Mouse (Mus musculus) Muller cell, postnatal 12 days (primary cell): ENCODE measurements around the gene Dnah14.

Experiments
- DNase-seq: peaks from one replicate; pipeline ENCODE4 v3.0.0-alpha.2; 2015; ENCODE audit errors: inconsistent ontology term

Dnah14 gene

DNA sequence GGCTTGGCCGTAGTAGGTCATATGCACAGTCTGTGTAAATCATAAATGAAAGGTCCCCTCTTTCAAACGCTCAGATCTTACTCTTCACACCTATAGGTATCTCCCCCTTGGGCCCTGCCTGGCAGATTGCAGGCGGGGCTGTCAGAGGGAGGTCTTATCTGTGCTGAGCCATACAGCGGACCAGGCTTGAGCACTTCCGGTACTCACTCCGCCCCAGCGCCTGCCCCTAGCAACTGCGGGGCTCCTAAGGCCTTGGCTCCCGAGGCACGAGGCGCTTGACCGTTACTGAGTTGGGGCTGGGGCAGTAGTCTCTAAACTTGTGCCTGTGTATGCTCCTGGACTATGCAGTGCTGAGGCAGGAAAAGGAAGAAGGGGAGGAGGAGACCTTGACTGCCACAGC lies at the start of gene Dnah14:
Gene Dnah14 (plus strand): TSS at position 238 of the 400 bp plus-strand sequence.
- DNase-seq, result no peak

DNA sequence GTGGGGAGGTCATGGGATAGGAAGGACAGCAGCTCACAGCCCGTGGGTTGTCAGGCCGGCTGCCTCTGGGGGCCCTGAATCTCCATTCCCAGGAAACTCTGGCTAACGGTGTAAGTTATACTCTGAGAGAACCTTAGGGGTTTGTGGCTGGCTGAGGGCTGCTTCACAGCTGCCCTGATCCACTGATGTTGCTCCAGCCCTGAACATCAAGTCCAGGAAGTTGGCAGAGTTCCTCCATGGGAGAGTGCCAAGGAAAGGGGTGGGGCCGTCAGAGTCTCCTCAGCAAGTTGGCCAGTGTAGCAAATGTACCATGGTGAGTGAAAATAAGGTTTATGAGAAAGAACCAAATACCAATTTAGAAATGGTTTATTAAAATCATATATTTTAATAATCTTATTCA lies 47.0 kb upstream of the Dnah14 start:
- DNase-seq, result peak; percentile 64

DNA sequence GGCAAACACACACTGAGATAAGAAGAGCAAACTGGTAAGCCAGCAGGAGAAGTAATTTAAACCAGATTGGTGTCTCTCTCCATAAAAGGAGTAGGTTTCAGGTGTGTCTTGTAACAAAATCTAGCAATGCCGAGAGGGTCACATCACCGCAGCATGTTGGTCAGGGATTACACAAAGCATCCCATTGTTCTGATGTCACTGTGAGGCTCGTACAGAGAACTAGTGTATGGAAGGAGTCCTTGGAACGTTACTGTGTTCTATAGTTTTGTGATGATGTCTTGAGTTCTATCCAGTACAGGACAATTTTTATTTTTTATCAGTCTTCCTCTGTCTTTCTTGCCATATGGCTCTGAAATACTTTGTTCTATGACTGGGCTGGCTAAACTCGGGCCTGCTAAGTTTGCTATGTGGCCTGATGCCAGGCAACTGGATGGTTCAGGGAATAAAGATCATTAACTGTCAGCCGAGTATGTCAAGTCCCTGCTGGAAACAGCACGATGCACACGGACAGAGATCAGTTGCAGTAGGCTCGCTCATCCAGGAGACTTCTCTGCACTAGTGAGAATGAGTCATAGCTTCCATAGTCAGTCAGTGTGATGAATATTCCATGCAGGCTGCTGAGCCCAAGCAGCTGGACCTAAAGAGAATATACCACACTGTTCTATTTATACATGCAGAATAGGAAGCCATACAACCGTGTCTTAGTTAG lies 41.0 kb upstream of the Dnah14 start:
- DNase-seq, result peak; percentile 87

DNA sequence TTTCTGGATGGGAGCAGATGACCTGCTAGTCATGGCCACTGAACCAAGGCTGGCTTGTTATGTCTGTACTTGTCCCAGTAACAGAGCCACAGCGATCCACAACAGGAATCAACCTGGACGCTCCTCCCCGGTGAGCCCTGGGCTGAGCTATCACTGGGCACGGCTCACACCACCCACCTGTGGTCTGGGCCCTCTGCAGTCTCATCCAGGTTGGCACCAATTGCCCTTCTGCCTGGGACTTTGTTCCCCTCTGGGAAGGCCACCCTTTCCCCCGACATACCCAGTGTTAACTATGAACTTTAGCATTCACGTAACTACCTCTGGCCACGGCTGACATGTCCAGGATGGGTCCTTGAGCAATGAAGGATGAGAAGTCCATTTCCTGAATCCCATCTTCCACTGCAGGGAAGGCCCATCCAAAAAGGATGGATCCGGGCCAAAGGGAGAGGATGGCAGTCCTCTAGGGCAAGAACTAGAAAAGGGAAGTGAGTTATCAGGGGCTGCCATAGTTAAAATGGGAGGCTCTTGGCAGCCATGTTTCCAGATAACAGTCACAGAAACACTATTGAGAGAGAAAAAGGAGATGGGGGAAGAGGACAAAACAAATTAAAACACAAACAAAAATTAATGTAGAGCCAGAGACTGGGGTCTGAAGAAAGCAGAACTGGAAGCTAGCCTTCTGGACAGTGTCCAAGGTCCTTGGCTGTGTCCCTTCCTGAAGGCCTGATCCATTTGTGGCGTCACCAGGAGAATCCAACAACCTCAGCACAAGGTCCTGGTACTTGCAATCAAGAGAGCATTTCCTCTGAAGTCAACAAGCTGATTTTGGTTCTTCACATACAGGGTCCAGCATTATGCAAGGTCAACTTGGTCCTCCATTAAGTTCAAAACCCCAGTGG lies 38.5 kb upstream of the Dnah14 start:
- DNase-seq, result no peak

DNA sequence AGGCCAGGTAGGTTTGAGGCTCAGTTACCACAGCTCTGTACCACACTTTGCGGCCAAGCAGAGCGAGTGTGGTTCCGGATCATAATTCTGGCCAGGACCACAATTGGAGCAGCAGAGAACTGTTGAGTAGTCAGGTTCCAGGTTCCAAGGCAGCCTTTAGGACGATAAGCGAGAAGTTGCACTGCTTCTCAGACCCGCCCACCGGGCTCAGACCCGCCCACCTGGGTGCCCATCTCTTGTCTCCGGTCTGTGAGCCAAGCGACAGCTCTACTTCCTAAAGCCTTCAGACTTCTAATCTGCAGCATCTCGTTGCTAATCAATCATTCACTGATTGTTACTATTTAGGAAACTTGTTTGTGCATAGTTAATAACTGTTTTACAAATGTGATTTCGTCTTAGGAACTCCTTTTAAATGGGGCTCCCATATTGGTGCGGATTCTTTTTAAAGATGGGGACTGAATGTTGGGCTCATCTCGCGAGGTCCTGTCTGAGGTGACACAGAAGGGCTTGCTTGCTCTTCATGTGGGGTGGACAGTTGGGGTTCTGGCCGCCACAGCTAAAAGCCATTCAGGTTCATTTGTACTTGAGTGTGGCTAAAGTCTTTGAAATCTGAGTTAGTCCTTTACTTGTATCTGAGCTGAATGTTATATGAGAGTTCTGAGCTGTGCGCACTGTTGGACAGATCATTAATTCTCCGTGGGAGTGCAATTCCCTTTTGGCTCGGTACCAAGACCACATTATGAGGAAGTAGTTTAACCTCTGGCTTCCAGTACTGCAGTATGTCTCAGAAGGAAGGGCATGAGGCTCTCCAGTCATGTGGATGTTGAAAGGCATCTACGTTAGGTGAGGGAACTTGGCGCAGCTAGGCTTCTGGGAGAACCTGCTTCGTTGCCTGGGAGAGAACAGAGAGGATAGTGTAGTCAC lies 36.3 kb upstream of the Dnah14 start:
- no peak for DNase-seq

DNA sequence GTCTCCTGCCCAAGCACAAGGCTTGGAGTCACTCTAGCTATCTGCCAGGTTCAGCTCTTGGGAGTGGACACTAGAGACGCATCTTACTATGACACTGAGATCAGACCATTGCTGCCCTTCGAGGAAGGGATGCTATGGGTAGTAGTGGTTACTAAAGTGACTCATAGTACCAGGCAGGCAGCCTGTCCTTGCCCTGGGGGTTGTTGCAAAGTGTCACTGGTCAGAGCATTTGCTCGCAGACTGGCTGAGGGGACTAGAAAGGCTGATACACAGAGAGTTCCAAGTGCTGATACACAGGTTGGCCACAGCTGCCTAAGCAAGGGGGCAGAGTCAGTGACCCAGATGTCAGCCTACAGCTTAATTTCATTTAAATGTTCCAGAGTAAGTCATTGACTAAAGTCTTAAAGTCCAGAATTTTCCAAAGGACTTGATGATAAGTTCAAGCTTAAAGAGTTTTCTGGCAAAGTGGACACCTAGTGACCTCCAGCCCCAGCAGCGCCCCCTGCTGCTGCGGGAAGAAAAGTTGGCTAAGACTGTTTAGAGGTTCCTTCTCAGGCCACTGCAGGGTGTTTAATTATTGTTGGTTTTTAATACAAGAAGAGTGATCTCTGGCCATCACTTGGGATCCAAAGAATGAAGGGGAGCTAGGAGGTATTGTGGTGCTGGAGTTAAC lies 32.5 kb upstream of the Dnah14 start:
- DNase-seq, result peak; percentile 39

DNA sequence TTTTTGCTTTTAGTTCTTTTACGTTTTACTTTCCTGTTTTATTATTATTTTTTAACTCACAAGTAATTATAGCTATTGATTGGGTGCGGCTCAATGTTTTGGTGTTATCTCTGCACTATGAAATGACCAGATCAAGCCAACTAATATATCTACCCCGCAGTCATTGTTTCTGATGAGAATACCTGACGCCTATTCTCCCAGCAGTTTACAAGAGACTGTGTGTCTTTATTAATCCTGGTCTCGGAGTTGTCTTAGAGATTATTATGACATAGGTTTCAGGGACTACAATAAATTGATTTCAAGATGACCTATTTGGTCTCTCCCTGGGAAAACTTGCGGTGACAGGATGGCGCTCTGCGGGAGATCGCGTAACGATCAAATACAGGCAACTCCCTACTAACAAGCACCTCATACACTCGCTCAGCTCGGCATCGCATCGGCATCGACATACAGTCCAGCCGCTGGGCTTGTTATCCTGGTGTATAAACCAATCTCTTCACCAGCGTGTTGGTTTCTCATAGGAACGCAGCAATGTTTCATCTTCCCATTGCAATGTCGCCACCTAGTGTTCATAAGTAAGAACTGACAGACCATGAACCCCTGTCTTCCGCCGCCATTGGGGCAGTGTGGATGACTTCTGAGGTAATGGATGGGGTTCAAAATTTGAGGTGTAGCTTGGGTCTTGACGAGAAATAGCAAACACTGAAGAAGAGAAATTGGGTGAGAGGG lies 31.2 kb upstream of the Dnah14 start:
- peak; percentile 61 for DNase-seq

DNA sequence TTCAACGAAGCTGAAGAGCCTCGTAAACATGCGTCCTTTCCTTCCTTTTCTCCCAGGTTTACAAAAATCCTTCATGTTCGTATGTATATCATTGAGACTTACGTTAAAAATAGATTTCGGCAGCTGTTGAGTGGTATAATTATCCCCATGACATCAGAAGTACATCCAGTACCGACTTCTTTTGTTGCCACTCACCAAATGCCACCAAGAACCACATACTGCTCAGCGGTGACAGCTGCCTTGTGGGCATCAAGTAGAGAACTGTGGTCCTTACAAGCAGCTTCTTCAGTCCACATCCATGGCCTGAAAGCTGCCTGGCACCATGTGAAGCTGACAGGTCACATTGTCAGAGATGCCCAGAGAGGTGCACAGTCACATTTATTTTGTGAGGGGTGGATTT lies 26.4 kb upstream of the Dnah14 start:
- DNase-seq, result no peak

DNA sequence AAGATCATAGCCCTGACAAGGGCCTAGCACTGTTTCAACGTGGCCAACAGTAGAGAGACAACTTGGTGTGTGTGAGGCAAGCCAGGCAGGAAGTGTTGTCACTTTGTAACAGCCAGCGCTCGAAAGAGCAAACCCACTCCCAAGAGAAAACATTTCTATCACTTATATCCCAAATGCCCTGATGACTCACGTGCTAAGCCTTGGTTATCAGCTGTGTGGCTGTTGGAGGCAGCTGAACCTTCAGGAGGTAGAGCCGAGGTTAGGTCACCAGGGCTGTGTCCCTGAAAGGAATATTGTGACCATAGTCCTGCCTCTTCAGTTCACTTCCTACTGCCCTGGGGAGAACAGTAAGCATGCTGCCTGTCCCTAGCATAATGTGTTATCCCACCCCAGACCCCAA lies 25.5 kb upstream of the Dnah14 start:
- no peak for DNase-seq

DNA sequence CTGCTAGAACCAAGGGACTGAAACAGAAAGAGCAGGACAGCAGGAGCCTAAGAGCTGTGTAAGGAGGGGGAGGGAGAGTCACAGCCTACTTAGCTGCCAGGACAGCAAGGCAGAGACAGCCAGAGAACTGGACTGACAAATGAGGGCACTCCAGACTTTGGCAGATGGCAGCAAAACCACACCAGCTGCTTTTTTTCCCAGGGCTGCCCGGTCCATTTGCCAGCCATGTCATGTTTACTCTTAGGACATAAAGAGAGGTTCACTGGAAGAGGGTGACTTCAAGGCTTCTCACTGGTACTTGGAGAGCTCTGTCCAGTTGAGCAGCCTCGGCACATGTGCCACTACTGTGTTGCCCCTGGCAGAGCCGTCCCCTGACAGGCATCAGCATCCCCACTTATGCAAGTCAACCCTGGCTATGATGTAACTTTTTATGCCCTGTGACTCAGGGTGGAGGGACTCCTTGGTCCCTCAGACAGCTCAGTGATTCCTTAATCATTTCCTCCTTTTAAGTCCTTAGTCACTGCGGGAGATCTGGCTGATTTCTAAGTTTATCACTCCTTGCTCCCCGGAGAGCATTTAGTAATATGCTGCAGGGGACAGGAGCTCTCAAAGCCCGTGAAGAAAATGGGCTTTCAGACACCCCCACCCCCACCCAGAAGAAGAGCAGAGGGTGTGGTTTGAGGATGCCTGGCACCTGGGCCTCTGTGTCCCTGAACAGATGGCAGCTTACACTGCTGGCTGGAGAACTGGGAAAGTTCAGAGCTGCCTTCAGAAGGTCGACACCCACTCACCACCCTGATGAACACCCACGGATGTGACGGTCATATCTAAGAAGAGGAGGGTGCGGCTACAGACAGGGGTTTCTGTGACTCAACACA lies 23.6 kb upstream of the Dnah14 start:
- DNase-seq, result peak; percentile 82

DNA sequence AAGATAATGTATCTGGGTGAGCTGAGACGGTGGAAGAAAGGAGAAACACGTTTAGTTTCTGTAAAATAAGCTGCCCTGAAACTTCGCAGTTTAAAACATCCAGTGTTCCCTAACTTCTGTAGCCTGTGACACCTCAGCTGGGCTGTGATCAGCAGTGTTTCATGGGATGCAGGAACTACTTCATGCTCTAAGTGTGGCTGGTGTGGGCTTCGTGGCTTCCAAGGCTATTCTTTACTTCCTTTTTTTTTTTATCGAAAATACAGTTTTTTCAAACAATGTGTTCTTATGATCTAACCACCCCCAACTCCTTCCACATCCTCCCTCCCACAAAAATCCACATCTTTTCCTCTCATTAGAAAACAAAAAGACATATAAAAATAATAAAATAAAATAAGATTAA lies 20.9 kb upstream of the Dnah14 start:
- DNase-seq, result no peak

DNA sequence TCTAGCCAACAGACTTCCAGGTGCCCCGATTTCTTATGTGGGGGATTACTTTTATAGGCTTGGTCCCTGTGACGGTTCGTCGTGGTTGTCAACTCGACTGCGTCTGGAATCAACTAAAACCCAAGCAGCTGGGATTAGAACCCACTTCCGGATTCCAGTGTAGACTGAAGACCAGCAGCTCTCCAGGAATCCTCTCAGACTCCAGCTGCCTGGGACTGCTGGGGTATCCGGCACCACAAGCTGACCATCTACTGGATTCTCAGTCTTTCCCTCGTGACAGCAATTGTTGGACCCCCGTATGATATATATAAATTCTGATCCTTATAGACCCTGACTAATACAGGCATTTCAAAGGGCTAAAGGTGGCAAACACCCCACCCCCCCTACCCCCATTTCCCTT lies 16.7 kb upstream of the Dnah14 start:
- DNase-seq, result no peak

DNA sequence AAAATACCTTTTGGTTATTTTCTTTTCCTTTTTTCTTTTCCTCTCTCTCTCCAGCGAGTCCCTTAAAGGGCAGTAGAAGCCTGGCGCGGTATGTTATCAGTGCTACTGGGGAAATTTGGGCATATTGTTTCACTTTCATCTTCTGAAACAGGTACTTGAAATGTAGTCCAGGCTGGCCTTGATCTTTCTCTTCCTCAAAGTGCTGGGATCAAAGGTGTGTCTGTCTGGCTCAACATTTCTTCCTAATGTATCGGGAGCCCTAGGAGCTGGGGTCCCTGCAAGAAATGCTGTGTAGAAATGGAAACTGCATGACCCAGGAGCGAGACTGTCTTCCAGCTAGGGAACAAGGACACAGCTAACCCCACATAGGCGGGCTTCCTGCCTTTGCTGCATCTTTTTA lies 16.0 kb upstream of the Dnah14 start:
- DNase-seq, result no peak

DNA sequence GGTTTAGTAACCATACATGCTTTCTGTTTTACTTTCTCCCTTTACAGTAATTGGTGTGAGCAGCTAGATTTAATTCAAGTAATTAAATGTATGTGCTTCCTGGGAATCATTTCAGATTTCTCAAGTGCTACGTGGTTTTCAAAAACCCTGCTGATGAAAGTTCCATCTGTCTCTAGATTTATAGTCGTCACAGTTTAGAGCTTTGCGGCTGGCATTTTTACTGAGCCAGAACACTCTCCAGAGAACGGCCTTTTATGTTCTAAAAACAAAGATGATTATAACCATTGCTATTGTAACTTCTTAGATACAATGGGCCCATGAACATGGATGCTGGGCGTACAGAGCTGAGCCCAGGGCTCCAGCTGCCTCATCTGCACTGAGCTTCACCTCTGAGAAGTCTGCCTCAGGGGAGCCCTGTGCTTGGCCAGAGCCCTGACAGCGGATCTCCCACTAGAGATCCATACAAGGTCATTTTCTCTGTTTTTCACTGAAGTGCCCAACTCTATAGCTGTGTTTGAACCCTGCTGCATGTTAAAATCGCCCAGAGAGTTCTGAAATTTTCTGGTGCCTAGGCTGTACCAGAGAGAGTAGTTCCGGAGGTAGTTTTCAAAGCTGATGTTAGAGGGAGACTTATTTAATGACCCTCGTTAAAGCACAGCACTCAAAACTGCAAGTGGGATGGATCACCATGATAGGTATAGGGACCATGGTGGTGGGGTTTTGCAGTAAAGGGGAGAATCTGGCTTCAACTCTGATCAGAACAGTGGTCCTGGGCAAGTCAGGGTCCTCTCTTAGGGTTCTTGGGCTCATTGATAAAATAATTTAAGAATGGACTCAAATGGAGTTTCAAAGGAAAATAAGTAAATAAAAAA lies 15.2 kb upstream of the Dnah14 start:
- no peak for DNase-seq

DNA sequence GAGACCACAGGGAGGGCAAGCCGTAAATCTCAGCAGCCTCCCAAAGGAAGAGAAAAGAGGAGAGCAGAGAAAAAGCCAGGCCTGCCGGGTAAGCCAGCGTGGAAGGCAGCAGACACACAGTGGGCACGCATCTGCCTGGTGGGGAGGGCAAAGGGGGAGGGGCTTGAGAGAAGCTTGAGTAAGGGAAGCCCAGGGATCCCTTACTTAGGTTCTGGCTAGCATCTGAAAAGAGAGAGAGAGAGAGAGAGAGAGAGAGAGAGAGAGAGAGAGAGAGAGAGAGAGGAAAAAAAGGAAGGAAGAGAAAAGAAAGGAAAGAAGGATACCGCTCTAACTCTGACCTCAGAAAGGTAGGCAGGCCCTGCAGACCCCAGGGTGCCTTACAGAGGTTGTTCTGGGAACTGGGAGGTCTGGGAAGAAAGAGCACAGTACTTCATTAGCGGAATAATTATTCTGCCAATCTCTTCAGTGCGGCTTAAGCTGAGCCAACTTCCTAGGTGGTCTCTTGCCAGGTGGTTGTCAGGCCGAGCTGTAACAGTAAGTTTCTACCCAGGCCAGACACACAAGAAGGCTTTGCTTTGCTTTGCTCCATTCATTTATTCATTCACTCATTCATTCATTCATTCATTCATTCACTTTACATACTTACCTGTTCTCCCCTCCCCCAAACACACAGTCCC lies 14.5 kb upstream of the Dnah14 start:
- no peak for DNase-seq

DNA sequence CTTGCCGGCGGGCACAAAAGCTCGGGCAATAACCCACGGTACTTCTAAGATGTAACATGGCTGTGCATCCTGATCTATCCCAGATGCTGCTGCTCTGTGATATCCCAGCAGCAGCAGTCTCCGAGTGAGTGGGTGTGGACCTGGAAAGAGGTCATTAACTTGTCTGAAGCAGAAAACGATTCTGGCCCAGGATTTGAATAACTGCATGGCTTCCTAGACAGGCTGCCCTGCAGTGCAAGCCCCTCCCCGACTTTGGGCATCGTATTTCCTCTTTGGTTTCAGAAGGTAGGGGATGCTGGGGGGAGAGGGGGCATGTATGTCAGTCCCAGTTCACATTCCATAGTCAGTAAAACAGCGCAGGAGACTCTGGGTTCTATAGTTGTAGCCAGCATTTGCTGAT lies 6.9 kb upstream of the Dnah14 start:
- DNase-seq, result no peak

DNA sequence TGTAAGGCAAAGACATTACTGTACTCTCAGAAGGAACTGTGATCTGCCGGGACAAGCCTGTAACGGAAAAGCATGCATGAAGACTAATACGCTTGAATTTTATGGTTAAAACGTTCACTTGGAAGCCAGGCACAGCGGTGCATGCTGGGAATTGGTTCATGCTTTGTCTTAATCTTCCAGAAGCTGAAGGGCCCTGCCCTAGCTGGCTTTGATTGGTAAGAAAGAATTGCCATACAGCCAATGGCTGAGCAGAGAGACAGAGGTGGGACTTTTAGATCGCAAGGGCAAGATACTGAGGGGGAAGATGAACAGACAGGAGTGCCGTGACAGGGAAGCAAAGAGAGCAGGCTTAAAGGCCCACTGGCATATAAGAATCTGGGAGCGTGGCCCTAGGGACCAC lies 6.8 kb downstream of the Dnah14 start:
- no peak for DNase-seq

DNA sequence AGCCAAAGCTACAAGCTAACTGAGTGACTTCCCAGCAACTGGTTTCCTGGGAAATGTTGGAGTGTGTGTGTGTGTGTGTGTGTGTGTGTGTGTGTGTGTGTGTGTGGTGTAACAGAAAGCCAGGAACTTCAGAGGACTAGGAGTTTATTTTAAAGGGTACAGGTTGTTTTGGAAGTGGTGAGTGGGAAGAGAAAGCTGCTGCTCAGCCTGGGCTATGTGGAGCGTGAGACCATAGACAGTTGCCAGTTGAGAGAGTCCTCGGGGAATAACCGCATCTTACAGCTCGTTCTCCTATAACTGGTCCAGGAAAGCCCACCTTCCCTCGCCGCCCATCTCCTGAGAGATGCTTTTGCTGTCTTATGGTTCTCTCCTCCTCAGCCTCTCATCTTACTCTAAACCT lies 12.8 kb downstream of the Dnah14 start:
- DNase-seq, result no peak
